Mouse (Mus musculus) MEL (cell line): ENCODE results near the gene Atp5k. TPM values are rescaled to one million over a fixed set of nuclear protein-coding genes. Genes with fewer than 3 reads are reported as not detected.

Experiments
- DNase-seq: peaks from one replicate; pipeline ENCODE4 v3.0.0; 2011; ENCODE audit warnings: low read depth, low spot score
- H3K27ac ChIP-seq: 2 replicates; pipeline ENCODE4 v1.5.1; 2012; ENCODE audit warnings: low read depth, mild to moderate bottlenecking, control low read depth, low read length, moderate library complexity; ENCODE audit not compliant: control insufficient read depth
- H3K27me3 ChIP-seq, 2 experiments: fragments of 150-350 bp in 1 of 2; sonication (generic) in 1 of 2; 2 replicates each; pipeline ENCODE4 v1.6.1; 2012; ENCODE audit warnings: low read length in 2 of 2, mild to moderate bottlenecking in 2 of 2, improper control_type of control experiment in 1 of 2, moderate library complexity in 1 of 2; ENCODE audit not compliant: insufficient read depth in 2 of 2, control insufficient read depth in 1 of 2
- H3K36me3 ChIP-seq, 2 experiments: 2 replicates each; pipeline ENCODE4 v1.6.1; 2012 to 2014; ENCODE audit warnings: low read length in 2 of 2, improper control_type of control experiment in 1 of 2, inconsistent platforms in 1 of 2, mild to moderate bottlenecking in 1 of 2; ENCODE audit not compliant: insufficient read depth in 2 of 2, control insufficient read depth in 1 of 2
- H3K4me1 ChIP-seq, 2 experiments: fragments of 150-350 bp in 1 of 2; sonication (generic) in 1 of 2; 2 replicates each; pipeline ENCODE4 v1.6.1; 2012; ENCODE audit warnings: low read length in 2 of 2, improper control_type of control experiment in 1 of 2, mild to moderate bottlenecking in 1 of 2; ENCODE audit not compliant: insufficient read depth in 2 of 2, control insufficient read depth in 1 of 2
- H3K4me3 ChIP-seq, 2 experiments: fragments of 150-350 bp in 1 of 2; sonication (generic) in 1 of 2; 2 replicates each; pipeline ENCODE4 v1.5.1; 2012; ENCODE audit warnings: low read depth in 2 of 2, low read length in 2 of 2, mild to moderate bottlenecking in 2 of 2, moderate library complexity in 2 of 2, control low read depth in 1 of 2, improper control_type of control experiment in 1 of 2; ENCODE audit not compliant: control insufficient read depth in 1 of 2, insufficient read depth in 1 of 2
- H3K79me2 ChIP-seq: 2 replicates; pipeline ENCODE4 v1.6.1; 2012; ENCODE audit warnings: mild to moderate bottlenecking, low read length, moderate library complexity; ENCODE audit not compliant: control insufficient read depth, poor library complexity, insufficient read depth
- H3K9ac ChIP-seq: 2 replicates; pipeline ENCODE4 v1.6.1; 2012; ENCODE audit warnings: low read depth, mild to moderate bottlenecking, control low read depth, low read length, moderate library complexity; ENCODE audit not compliant: control insufficient read depth, poor library complexity, severe bottlenecking
- H3K9me3 ChIP-seq: fragments of 150-350 bp; sonication (generic); replicated peaks from 2 replicates; pipeline ENCODE4 v1.6.1; 2012; ENCODE audit warnings: mild to moderate bottlenecking, low read length, improper control_type of control experiment, moderate library complexity; ENCODE audit not compliant: insufficient read depth
- ELF1 ChIP-seq: IDR thresholded peaks from 2 replicates; pipeline ENCODE4 v1.6.1; 2014; ENCODE audit warnings: low read depth, mild to moderate bottlenecking, inconsistent platforms, low read length, improper control_type of control experiment, moderate library complexity
- EP300 ChIP-seq, 2 experiments: IDR thresholded peaks; 2 replicates each; pipeline ENCODE4 v1.6.1; 2011; ENCODE audit warnings: improper control_type of control experiment in 2 of 2, low read length in 2 of 2, low read depth in 1 of 2, mild to moderate bottlenecking in 1 of 2
- GABPA ChIP-seq: IDR thresholded peaks from 2 replicates; pipeline ENCODE4 v1.6.1; 2012; ENCODE audit warnings: low read depth, mild to moderate bottlenecking, inconsistent platforms, low read length, improper control_type of control experiment, moderate library complexity
- KAT2A ChIP-seq: conservative IDR thresholded peaks from 2 replicates; pipeline ENCODE4 v1.6.1; 2012; ENCODE audit warnings: low read depth, low read length, improper control_type of control experiment, inconsistent platforms
- MAZ ChIP-seq: IDR thresholded peaks from 2 replicates; pipeline ENCODE4 v1.6.1; 2012; ENCODE audit warnings: low read depth, mild to moderate bottlenecking, inconsistent platforms, low read length, improper control_type of control experiment
- MXI1 ChIP-seq: IDR thresholded peaks from 2 replicates; pipeline ENCODE4 v1.6.1; 2011; ENCODE audit warnings: mild to moderate bottlenecking, low read depth, low read length, improper control_type of control experiment
- MYB ChIP-seq: IDR thresholded peaks from 2 replicates; pipeline ENCODE4 v1.6.1; 2011; ENCODE audit warnings: mild to moderate bottlenecking, low read depth, low read length, improper control_type of control experiment
- NRF1 ChIP-seq: IDR thresholded peaks from 2 replicates; pipeline ENCODE4 v1.6.1; 2014; ENCODE audit warnings: low read depth, mild to moderate bottlenecking, inconsistent platforms, low read length, improper control_type of control experiment, moderate library complexity; ENCODE audit not compliant: poor library complexity, insufficient read depth, severe bottlenecking
- POLR2A ChIP-seq, 2 experiments: IDR thresholded peaks; 2 replicates each; pipeline ENCODE4 v1.6.1; 2011 to 2012; ENCODE audit warnings: low read length in 2 of 2, mild to moderate bottlenecking in 2 of 2, control low read depth in 1 of 2, improper control_type of control experiment in 1 of 2, low read depth in 1 of 2, moderate library complexity in 1 of 2; ENCODE audit not compliant: control insufficient read depth in 1 of 2, insufficient read depth in 1 of 2, poor library complexity in 1 of 2
- RCOR1 ChIP-seq: IDR thresholded peaks from 2 replicates; pipeline ENCODE4 v1.6.1; 2012; ENCODE audit warnings: low read depth, mild to moderate bottlenecking, inconsistent platforms, low read length, improper control_type of control experiment
- TAL1 ChIP-seq: IDR thresholded peaks from 2 replicates; pipeline ENCODE4 v1.6.1; 2012; ENCODE audit warnings: mild to moderate bottlenecking, inconsistent platforms, low read length, moderate library complexity, mixed read lengths
- UBTF ChIP-seq: IDR thresholded peaks from 2 replicates; pipeline ENCODE4 v1.6.1; 2012; ENCODE audit warnings: low read depth, mild to moderate bottlenecking, inconsistent platforms, low read length, improper control_type of control experiment, moderate library complexity, borderline replicate concordance; ENCODE audit not compliant: insufficient read depth
- USF1 ChIP-seq: IDR thresholded peaks from 2 replicates; pipeline ENCODE4 v1.6.1; 2014; ENCODE audit warnings: low read depth, mild to moderate bottlenecking, inconsistent platforms, low read length, improper control_type of control experiment, moderate library complexity
- USF2 ChIP-seq, 2 experiments: IDR thresholded peaks; 2 replicates each; pipeline ENCODE4 v1.6.1; 2011 to 2012; ENCODE audit warnings: improper control_type of control experiment in 2 of 2, low read length in 2 of 2, borderline replicate concordance in 1 of 2, inconsistent platforms in 1 of 2, low read depth in 1 of 2, mild to moderate bottlenecking in 1 of 2; ENCODE audit not compliant: insufficient read depth in 1 of 2
- ZC3H11A ChIP-seq: IDR thresholded peaks from 2 replicates; pipeline ENCODE4 v1.6.1; 2012; ENCODE audit warnings: low read depth, mild to moderate bottlenecking, inconsistent platforms, low read length, improper control_type of control experiment
- ZKSCAN1 ChIP-seq: IDR thresholded peaks from 2 replicates; pipeline ENCODE4 v1.6.1; 2012; ENCODE audit warnings: low read depth, mild to moderate bottlenecking, inconsistent platforms, low read length, improper control_type of control experiment, moderate library complexity
- ZNF384 ChIP-seq: IDR thresholded peaks from 2 replicates; pipeline ENCODE4 v1.6.1; 2012; ENCODE audit warnings: low read depth, mild to moderate bottlenecking, inconsistent platforms, low read length, improper control_type of control experiment
- polyA plus RNA-seq, 2 experiments: library from polyadenylated mRNA; stranded (reverse) in 1 of 2; unstranded in 1 of 2; fragments of >175 nt in 1 of 2; fragments of >200 nt in 1 of 2; gene quantifications; 2 replicates each; pipeline versions ENCODE4 v1.2.1 to v1.2.4; 2012; ENCODE audit warnings: low replicate concordance in 2 of 2, low read depth in 1 of 2; ENCODE audit not compliant: insufficient read length in 2 of 2, insufficient read depth in 1 of 2, missing spikeins in 1 of 2
- total RNA-seq: library from RNA; depleted of rRNA; stranded (reverse); fragments of 300-350 nt; gene quantifications from 2 replicates; pipeline ENCODE4 v1.2.3, GENCODE M21; 2012

Gene Atp5k
- total and polyA plus RNA-seq, 3 experiments: 329 to 801 TPM; not detected in 1

- no peak for DNase-seq
- Histone ChIP-seq H3K79me2 (no peaks in the 10 kb centered on the region), H3K9ac (no peak overlapping the region), H3K4me3 (no peak overlapping the region), H3K4me1 (no peaks in the 10 kb centered on the region; a peak in 1 of 4 replicates), H3K9me3 (no peaks in the 10 kb centered on the region), H3K27me3 (no peaks in the 10 kb centered on the region), H3K36me3 (peaks cover 0 to 10% of the 10 kb centered on the region in 2 experiments; a peak in 2 of 4 replicates), H3K27ac (no peak overlapping the region)
- no peak for TF ChIP-seq UBTF
- TF ChIP-seq TAL1: no peak
- TF ChIP-seq POLR2A (IDR thresholded peaks at IDR 0.05; ENCODE audit: control insufficient read depth in 1 of 2, insufficient read depth in 1 of 2, low read depth in 1 of 2, low read length in 2 of 2, poor library complexity in 1 of 2): no peak
- no peak for TF ChIP-seq USF2 (IDR thresholded peaks at IDR 0.05; ENCODE audit: borderline replicate concordance in 1 of 2, insufficient read depth in 1 of 2, low read depth in 1 of 2, low read length in 2 of 2)
- no peak for TF ChIP-seq ELF1
- no peak for TF ChIP-seq NRF1
- TF ChIP-seq EP300 (IDR thresholded peaks at IDR 0.05; ENCODE audit: low read depth in 1 of 2, low read length in 2 of 2): no peak
- no peak for TF ChIP-seq GABPA
- TF ChIP-seq MAZ: no peak
- no peak for TF ChIP-seq ZNF384
- no peak for TF ChIP-seq KAT2A
- TF ChIP-seq ZC3H11A: no peak
- no peak for TF ChIP-seq RCOR1
- no peak for TF ChIP-seq USF1
Measured at GRCm38 (mm10) chr5:108422741-108423140, 11.5 kb downstream of the Atp5k start.

DNA sequence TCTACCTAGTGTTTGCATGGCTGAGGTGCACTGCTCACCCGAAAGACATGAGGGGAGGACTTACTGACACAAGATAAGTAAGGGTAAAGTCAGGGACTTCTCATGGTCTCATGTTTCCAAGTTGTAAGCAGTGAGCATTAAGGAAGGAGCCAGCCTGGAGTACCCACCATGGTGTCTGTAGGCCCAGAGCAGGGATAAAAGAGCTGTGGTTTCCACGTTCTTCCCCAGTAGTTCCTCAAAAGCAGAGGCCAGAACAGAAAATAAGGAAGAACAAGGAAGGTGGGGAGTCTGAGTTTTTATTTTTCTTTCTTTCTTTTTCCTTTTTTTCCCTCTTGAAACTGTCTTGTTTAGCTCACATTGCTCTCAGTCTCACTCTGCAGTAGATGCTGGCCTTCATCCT, 19.5 kb downstream of the Atp5k start:
- DNase-seq: peak; percentile 26
- H3K4me3 ChIP-seq: no peak overlapping the region
- H3K9me3 ChIP-seq: no peaks in the 10 kb centered on the region
- no peak for TF ChIP-seq MYB
- TF ChIP-seq MXI1: no peak
- TF ChIP-seq ZKSCAN1: no peak
- TF ChIP-seq, all 39 proteins: peak for 0
- H3K4me1 ChIP-seq: peaks cover 5 to 6% of the 10 kb centered on the region in 2 experiments; a peak in 3 of 4 replicates
- no peaks in the 10 kb centered on the region; a peak in 1 of 4 replicates for H3K36me3 ChIP-seq
- H3K27ac ChIP-seq: no peak overlapping the region
- no peaks in the 10 kb centered on the region for H3K79me2 ChIP-seq
- no peak overlapping the region for H3K9ac ChIP-seq
- no peaks in the 10 kb centered on the region for H3K27me3 ChIP-seq
